Mouse (Mus musculus) stomach, embryonic 14.5 days (tissue): Measurements from ENCODE around the gene Tcf15. TPM values are rescaled to one million over a fixed set of nuclear protein-coding genes. Genes with fewer than 3 reads are reported as not detected.

ENCODE experiments used
- ATAC-seq: fragments of 200-750 bp; cut with Nextera tagmentation; 2 replicates; pipeline ENCODE4 v1.8.0; 2017; ENCODE audit warnings: low read depth, moderate TSS enrichment; ENCODE audit not compliant: insufficient number of reproducible peaks, insufficient read depth, low FRiP score
- H3K27ac ChIP-seq: fragments of 300-500 bp; sonication (generic); 2 replicates; pipeline ENCODE4 v1.5.1; 2014; ENCODE audit warnings: mild to moderate bottlenecking, low read length, moderate library complexity, mixed read lengths
- H3K27me3 ChIP-seq: fragments of 300-500 bp; sonication (generic); 2 replicates; pipeline ENCODE4 v1.6.1; 2014; ENCODE audit warnings: low read length, control low read depth, mixed read lengths; ENCODE audit not compliant: control insufficient read depth, insufficient read depth
- H3K36me3 ChIP-seq: fragments of 300-500 bp; sonication (generic); 2 replicates; pipeline ENCODE4 v1.6.1; 2014; ENCODE audit warnings: mild to moderate bottlenecking, control low read depth, low read length, moderate library complexity, mixed read lengths; ENCODE audit not compliant: control insufficient read depth, insufficient read depth
- H3K4me1 ChIP-seq: fragments of 300-500 bp; sonication (generic); 2 replicates; pipeline ENCODE4 v1.6.1; 2014; ENCODE audit warnings: low read length, control low read depth, mixed read lengths; ENCODE audit not compliant: control insufficient read depth, insufficient read depth
- H3K4me2 ChIP-seq: fragments of 300-500 bp; sonication (generic); replicated peaks from 2 replicates; pipeline ENCODE4 v1.6.1; 2014; ENCODE audit warnings: low read depth, low read length, control low read depth
- H3K4me3 ChIP-seq: fragments of 300-500 bp; sonication (generic); 2 replicates; pipeline ENCODE4 v1.5.1; 2014; ENCODE audit warnings: low read depth, low read length, control low read depth
- H3K9ac ChIP-seq: fragments of 300-500 bp; sonication (generic); replicated peaks from 2 replicates; pipeline ENCODE4 v1.6.1; 2014; ENCODE audit warnings: low read depth, mild to moderate bottlenecking, control low read depth, low read length, moderate library complexity, mixed read lengths
- H3K9me3 ChIP-seq: fragments of 300-500 bp; sonication (generic); 2 replicates; pipeline ENCODE4 v1.6.1; 2016; ENCODE audit warnings: low read depth, low read length, control low read depth; ENCODE audit not compliant: control insufficient read depth
- WGBS: fragments of 180-500 bp; shearing (Covaris S2); extraction: QIAGEN DNeasy Blood & Tissue Kit; methylation state at CpG from one replicate; pipeline ENCODE4 v1.1.7; 2014; 5-methylcytosine and 5-hydroxymethylcytosine counted together
- polyA plus RNA-seq: library from polyadenylated mRNA; unstranded; fragments of >200 nt; fragmentation: Nextera tagmentation; extraction: Ambion mirVana; gene quantifications from 2 replicates; pipeline ENCODE4 v1.2.1, GENCODE M21; 2014

Gene Tcf15
- 12.9 and 14.1 TPM in 2 replicates for polyA plus RNA-seq

DNA sequence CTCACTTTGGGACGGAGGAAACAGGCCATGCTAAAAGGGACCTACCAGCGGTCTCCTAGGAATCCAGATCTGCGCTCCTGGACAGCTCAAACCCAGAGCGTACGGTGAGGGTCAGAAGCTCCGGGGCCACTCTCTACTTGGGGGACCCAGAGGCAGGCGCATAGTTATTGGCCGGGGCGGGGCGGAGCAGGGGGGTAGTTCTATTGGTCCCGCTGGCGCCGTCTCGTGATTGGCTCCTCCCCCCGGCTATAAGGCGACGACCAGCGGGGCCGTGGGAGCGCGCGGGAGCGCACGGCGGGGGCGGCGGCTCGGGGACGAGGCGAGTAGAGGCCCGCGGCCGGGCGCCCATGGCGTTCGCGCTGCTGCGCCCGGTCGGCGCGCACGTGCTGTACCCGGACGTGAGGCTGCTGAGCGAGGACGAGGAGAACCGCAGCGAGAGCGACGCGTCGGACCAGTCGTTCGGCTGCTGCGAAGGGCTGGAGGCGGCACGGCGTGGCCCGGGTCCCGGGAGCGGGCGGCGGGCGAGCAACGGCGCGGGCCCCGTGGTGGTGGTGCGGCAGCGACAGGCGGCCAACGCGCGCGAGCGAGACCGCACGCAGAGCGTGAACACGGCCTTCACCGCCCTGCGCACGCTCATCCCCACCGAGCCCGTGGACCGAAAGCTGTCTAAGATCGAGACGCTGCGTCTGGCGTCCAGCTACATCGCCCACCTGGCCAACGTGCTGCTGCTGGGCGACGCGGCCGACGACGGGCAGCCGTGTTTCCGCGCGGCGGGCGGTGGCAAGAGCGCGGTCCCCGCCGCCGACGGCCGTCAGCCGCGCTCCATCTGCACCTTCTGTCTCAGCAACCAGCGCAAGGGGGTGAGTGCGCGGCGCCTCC lies at the start of gene Tcf15:
Tcf15 (plus strand) TSS at position 283 of the 879 bp plus-strand sequence.
- under 1% methylated on average over 113 of the region's 118 CpGs for WGBS
- Histone ChIP-seq H3K36me3 (no peaks in the 10 kb centered on the region), H3K9me3 (no peaks in the 10 kb centered on the region), H3K4me3 (peak within 1 kb of the TSS; percentile 49), H3K27ac (no peak within 1 kb of the TSS), H3K9ac (peak within 1 kb of the TSS; percentile 21; the same call in 1 of the 2 replicates), H3K4me1 (peaks cover 20% of the 10 kb centered on the region), H3K4me2 (peak within 1 kb of the TSS; percentile 88), H3K27me3 (no peaks in the 10 kb centered on the region; the same call in 1 of the 2 replicates)
- ATAC-seq, result peak; percentile 77

GRCm38 (mm10) chr2:152094856-152095545 lies 48.4 kb upstream of the Tcf15 start:
- Histone ChIP-seq H3K27ac (no peak overlapping the region), H3K4me3 (peak overlapping the region; percentile 8; the same call in 1 of the 2 replicates), H3K27me3 (peaks cover 31% of the 10 kb centered on the region), H3K9me3 (no peaks in the 10 kb centered on the region), H3K4me2 (peak overlapping the region; percentile 27), H3K36me3 (no peaks in the 10 kb centered on the region), H3K9ac (no peak overlapping the region), H3K4me1 (peaks cover 14% of the 10 kb centered on the region; the same call in 1 of the 2 replicates)
- ATAC-seq, result peak; percentile 50; the same call in 1 of the 2 replicates
- 5% methylated on average over 29 of the region's 29 CpGs for WGBS

DNA sequence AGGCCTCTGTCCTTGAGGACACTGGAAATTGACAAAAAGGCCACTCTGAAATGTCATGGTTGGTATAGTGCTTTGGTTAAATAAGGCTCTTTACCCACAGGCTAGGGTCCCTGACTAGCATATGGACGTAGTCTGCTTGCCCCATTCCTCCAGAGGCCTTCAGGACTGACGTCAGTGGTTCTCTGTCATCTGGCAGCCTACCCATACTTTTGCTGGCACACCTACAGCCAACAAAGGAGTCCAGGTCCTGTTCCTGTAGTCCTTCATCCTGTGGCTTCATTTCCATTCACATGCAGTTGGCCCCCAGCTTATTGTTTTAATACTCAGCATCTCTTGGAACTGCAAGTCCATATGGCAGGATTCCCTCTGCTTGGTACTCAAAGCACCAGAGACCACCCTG lies 46.4 kb upstream of the Tcf15 start:
- ATAC-seq, result no peak
- peaks cover 14% of the 10 kb centered on the region; the same call in 1 of the 2 replicates for H3K4me1 ChIP-seq
- no peaks in the 10 kb centered on the region for H3K9me3 ChIP-seq
- no peak overlapping the region for H3K4me3 ChIP-seq
- 79% methylated on average over 2 of the region's 2 CpGs for WGBS
- H3K36me3 ChIP-seq, result no peaks in the 10 kb centered on the region
- H3K27me3 ChIP-seq, result peaks cover 31% of the 10 kb centered on the region
- H3K9ac ChIP-seq, result no peak overlapping the region
- no peak overlapping the region for H3K4me2 ChIP-seq
- H3K27ac ChIP-seq, result no peak overlapping the region

DNA sequence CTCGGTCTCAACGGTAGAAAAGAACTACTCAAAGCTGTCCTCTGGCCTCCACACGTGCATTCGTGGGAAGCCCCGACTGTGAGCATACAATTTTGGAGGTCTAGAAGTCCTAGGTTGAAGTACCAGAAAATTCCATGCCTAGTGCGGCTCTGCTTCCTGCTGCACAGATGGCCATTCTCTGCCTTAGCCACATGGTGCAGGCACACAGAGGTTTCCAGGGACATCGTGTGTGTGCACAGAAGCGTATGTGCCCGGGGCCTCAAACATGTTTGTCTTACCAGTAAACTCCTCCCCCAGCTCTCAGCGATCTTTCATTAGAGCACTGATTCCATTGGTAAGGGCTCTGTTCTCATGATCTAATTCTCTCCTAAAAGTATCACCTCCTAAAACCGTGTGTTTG lies 45.4 kb upstream of the Tcf15 start:
- H3K36me3 ChIP-seq, result no peaks in the 10 kb centered on the region
- ATAC-seq, result no peak
- H3K9ac ChIP-seq, result no peak overlapping the region
- H3K9me3 ChIP-seq, result no peaks in the 10 kb centered on the region
- no peak overlapping the region for H3K4me2 ChIP-seq
- H3K27ac ChIP-seq, result no peak overlapping the region
- H3K4me3 ChIP-seq, result no peak overlapping the region
- 70% methylated on average over 11 of the region's 11 CpGs for WGBS
- peaks cover 14% of the 10 kb centered on the region; the same call in 1 of the 2 replicates for H3K4me1 ChIP-seq
- H3K27me3 ChIP-seq, result peaks cover 25% of the 10 kb centered on the region

DNA sequence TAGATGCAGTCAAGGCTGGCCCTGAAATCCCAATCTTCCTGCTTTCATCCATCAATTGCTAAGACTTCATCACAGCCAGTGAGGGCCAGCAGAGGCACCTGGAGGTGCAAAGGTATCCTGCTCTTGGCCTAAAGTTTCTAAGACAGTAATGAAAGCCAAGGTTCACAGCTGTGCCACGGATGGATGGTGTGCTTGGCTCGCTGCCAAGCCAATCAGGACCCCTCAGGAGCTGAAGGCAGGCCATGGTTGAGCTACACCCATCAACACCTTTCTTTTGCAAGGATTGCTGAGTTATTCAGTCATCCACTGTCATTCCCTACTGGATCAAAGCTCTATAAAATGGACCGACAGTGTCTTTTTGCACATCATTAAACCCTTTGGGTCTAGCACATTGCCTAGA lies 43.8 kb upstream of the Tcf15 start:
- Histone ChIP-seq H3K4me1 (peaks cover 6% of the 10 kb centered on the region; the same call in 1 of the 2 replicates), H3K4me2 (no peak overlapping the region), H3K36me3 (no peaks in the 10 kb centered on the region), H3K4me3 (no peak overlapping the region), H3K9ac (no peak overlapping the region), H3K27me3 (peaks cover 8% of the 10 kb centered on the region), H3K27ac (no peak overlapping the region), H3K9me3 (no peaks in the 10 kb centered on the region)
- no peak for ATAC-seq
- WGBS, result 73% methylated on average over 3 of the region's 3 CpGs

DNA sequence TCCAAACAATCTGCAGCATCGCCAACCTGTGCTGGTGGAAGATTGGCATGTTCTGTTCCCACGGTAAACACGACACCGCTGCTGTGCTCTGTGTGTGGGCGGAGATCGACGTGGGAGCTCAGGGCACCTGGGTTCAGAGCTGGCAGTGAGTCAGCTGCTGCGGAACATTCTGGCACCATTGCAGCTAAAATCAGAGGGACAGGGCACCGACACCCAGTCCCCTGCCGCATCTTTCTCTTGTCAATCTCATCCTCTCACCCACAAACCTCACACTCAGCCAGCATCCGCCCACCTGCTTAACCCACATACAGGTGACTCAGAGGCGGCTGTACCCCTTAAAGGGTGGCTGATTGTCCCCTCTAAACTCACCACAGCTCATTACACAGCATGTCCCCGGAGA lies 41.6 kb upstream of the Tcf15 start:
- H3K27ac ChIP-seq, result no peak overlapping the region
- H3K36me3 ChIP-seq, result no peaks in the 10 kb centered on the region
- ATAC-seq, result no peak
- H3K9me3 ChIP-seq, result no peaks in the 10 kb centered on the region
- no peak overlapping the region for H3K9ac ChIP-seq
- no peak overlapping the region for H3K4me2 ChIP-seq
- H3K4me3 ChIP-seq, result no peak overlapping the region
- WGBS, result 67% methylated on average over 13 of the region's 13 CpGs
- no peaks in the 10 kb centered on the region for H3K4me1 ChIP-seq
- H3K27me3 ChIP-seq, result no peaks in the 10 kb centered on the region

GRCm38 (mm10) chr2:152102369-152102768 lies 41.0 kb upstream of the Tcf15 start:
- Histone ChIP-seq H3K4me3 (no peak overlapping the region), H3K27ac (no peak overlapping the region), H3K4me1 (no peaks in the 10 kb centered on the region), H3K36me3 (no peaks in the 10 kb centered on the region), H3K9ac (no peak overlapping the region), H3K27me3 (no peaks in the 10 kb centered on the region), H3K4me2 (no peak overlapping the region), H3K9me3 (no peaks in the 10 kb centered on the region)
- ATAC-seq, result no peak
- WGBS, result 56% methylated on average over 6 of the region's 6 CpGs

DNA sequence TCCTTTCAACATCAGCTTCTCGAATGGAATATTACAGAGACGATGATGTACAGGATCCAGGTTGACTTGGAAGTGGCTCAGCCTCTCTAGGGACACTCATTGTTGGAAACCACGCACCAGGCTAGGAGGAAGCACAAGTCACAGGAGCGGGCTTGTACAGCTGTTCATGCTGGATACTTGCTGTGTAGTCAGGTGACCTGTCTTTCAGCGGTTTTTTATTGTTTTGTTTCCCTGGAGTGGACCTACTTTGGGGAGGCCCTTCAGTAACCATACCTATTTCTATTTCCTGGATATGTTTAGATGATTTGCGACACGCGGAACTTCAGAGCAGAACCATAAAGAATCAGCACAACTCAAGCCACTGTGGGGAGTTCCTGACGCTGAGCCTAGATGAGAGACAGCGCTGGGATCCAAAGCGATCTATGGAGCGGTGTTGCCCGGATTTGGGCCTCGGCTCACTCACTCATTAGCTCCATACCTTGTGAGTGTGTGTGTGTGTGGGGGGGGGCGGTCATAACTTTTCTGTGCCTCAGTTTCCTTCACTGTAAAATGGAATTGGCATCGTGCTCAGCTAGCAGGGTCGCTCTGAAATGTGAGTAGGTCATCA lies 38.5 kb upstream of the Tcf15 start:
- WGBS, result 20% methylated on average over 17 of the region's 17 CpGs
- Histone ChIP-seq H3K4me2 (peak overlapping the region; percentile 85), H3K9ac (peak overlapping the region; percentile 55; the same call in 1 of the 2 replicates), H3K27ac (no peak overlapping the region), H3K4me3 (peak overlapping the region; percentile 64), H3K36me3 (no peaks in the 10 kb centered on the region), H3K9me3 (no peaks in the 10 kb centered on the region), H3K4me1 (no peaks in the 10 kb centered on the region), H3K27me3 (no peaks in the 10 kb centered on the region)
- ATAC-seq, result peak; percentile 16; the same call in 1 of the 2 replicates
